Mouse (Mus musculus) adrenal gland, postnatal 25 days (tissue): ENCODE results near the gene Ankrd28. TPM values are rescaled to one million over a fixed set of nuclear protein-coding genes. Genes with fewer than 3 reads are reported as not detected.

Experiments used
- DNase-seq: peaks from one replicate; pipeline ENCODE4 v3.0.0; 2021; ENCODE audit warnings: mixed read lengths
- total RNA-seq: library from RNA; stranded (reverse); gene quantifications from 2 replicates; pipeline ENCODE4 v1.2.3, GENCODE M21; 2021

Gene Ankrd28
- total RNA-seq, 1 experiment from 2014 or later, result 25.6 TPM

DNA sequence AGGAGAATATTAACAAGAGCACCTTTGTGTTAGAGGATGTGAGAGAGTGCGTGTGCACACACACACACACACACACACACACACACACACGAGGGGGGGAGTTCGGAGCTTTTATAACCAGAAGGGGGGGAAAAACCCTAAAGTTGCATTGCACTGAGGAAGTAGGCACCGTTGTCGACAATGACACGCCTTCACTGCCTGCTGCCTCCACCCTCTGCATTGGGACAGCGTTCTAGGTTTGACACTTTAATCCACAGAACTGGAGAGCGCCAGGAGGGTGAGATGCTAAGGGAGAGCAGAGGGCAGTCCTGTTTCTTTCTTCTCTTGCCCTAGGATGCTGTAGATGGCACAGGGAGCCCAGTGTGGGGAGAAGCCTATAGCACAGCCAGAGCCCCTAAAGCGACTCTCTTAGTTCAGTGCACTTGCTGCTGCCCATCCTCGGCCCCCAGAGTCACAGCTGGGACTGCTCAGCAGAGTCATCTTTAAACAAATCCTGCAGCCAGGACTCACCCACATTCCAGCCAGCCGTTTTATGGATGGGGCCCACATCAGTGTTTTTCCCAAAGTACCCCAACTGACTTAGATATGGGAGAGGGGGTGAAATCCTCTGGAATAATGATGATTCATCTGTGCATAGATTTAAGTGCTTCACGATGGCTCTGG is 165.4 kb downstream of the Ankrd28 start:
- no peak for DNase-seq

DNA sequence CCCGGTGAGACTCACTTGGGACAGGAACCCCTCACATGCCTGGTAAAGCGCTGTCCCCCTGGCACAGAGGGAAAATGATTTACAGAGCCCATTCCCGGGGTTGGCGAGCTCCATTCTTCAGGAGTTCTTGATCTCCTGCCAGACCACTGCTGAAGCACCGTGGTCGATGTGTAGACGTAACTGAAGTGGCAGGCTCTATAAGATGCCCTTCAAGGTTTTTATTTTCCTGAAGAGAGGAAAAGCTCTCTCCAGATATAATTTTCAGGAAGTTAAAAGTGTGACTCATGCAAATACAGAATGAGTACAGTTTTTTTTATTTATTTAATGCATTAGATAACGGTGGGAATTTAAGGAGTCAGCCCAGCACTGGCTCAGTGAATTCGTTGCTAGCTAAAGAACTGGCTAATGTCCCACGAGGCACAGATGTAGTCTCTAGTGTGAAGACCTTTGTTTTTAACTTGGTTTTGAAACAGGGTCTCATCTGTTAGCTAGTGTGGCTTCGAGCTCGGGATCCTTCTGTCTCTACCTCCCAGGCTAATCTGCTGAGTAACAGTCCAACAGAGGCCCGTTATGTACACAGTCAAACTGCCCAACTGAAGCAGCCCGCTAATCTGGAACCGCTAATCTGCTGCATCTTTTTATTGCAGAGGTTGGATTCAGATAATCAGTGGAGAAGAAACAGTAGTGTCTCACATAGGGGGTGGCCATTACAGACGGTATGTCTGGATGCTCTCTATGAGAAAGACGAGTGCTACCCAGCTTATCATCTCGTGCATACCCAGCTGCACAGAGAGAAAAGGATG is 166.2 kb downstream of the Ankrd28 start:
- no peak for DNase-seq

DNA sequence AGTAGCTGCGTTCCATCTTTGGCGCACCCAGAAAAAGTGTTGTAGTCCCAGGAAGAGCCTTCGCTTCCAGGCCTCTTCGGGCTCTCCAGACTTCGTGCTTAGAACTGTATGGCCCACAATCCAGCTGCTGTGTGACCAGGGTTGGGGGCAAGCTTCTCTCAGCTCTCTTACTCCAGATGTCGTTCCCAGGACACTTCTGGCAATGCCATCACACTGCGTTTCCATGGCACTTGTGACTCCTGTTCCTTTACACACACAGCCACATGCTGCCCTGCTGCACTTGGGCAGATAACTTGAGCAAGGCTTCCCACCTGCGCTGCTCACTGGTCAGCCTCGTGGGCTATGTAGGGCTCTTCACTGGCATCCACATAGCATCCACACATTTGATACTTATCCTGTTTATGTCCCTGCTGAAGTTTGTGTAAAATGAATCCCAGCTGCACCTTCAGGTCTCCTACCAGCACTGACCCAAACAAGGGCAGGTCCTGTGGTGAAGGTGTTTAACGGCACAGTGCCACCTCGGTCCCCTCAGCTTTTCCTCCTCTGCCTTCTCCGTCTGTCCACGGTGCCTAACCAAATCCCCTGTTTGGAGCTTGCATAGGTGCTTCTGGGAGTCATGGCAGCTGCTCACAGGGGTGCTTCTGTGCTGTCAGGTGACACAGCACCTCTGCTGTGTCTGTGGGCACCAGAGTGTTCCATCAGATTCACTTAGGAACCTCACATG is 166.9 kb downstream of the Ankrd28 start:
- DNase-seq, result no peak

DNA sequence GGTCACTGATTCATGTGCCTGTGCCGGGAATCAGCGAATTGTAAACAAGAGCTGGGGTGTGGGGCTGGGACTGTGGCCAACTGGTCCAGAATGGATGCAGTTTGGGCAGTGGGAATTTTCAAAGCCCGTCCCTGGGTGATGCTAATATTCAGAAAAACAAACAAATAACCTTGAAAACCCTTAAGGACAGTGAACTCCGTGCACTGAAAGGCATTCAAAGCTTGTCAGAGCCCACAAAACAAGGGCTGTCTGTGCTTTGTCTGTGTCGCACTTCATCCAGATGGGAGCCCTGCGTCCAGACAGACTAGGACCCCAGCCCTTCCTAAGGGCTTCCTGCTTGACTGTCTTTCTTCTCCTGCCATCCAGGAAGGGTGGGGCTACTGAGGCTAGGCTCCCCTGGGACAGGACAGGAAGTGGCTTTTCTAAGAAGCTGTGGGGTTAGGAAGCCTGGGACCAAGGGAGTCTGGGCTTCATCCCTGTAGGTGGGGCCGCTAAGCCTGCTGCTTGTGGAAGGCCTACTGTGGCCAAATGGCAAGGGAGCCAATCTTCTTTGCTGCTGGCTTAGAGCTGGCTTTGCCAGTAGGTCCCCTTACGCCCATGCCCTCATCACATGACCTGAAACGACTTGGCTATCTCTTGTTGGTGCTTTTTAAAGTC is 167.8 kb downstream of the Ankrd28 start:
- peak; percentile 78 for DNase-seq

DNA sequence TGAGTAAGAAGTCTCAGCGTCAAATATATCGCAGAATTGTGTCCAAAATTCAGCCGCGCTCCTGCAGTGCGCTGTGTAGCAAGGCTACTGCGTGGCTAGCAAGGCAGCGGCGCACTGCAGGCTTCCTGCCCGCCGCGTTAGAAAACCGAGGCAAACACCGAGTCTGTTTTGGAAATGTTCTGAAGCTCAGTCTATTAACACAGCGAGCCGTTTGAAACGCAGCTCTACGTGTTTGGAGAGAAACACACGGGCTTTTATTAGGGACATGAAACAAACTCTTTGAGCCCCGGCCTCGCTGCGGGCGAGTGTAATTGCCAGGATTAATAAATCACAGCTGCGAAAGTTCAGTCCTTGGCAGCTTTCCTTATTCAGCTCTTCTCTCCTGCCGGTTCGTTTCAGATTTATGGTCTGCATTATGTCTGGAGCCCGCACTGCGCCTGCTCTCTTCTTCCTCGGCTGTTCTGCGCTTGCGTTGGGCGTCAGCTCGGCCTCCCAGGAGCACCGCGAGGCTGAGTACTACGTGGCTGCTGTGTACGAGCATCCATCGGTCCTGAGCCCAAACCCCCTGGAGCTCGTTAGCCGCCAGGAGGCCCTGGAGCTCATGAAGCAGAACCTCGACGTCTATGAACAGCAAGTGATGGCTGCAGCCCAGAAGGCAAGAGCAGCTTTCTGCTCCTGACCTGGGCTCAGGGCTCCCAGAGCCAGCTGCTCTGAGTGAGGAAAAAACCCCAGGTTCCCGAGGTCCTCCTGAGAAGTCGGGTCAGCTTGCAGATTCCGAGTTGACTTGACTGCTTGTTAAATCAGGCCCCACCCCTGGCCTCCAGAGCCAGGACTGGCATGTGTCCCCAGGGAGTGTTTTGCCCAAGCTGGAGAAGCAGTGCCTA is 168.5 kb downstream of the Ankrd28 start:
- peak; percentile 81 for DNase-seq

DNA sequence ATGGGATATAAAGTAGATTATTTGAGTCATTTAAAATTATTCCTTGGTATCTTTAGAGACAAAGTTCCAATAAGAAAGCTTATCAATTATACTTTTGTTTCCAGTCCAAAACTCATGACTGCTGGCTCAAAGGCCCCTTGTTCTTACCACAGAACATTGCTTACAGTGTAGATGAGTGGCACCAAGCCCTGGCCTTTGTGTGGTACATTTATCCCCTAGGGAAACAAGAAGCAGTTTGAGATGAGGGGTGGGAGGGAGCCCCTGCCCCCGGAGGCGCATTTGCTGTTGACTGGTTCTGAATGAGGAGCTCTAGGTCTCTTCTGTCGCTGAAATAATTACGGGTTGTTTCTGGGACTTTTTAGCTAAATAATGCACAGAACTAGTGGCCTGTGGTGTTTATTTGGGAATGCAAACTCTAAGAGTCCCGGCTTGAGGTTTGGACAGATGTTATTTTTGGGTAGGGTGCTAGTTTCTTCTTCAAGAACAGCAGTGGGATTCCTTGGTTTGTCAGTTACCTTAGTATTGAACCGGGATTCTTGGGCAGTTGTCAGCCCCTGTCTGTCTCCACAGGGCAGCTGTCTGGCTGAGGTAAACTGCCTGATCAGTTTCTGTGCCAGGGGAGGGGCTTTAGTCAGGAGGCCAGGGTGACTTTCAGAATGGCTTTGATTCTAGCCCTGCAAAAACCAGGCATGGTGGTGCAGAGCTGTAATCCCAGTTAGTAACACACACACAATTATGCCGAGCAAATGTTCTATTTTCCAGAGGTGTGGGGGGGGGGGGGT is 169.9 kb downstream of the Ankrd28 start:
- no peak for DNase-seq

DNA sequence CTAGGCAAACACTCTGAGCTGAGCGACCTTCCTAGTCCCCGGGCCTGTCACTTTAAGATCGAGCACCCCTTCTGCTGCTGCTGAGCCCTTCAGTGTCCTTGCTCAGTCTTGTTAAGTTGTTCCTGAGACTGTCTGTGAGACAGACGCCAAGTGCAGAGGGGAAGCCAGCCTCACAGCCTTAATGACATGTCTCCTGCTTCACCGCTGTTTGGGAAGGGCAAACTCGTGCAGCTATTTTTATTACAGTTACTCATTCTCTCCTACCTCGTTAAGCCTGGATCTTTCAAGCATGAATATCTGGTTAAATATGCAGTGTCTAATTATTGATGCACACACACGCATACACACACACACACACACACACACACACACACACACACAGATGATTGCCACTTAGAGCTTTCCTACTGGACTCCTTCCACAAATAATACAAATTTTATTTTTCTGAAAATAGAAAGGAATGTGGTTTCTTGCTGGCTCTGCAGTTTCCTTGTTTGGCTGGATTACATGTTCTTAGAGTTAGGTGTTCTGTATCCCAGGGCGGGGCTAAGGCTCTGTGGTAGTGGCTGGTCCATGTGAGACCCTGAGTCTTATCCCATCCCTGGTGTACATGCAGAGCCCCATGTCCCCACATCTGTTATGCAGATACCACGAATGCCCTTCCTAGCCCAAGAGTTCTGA is 170.8 kb downstream of the Ankrd28 start:
- peak; percentile 38 for DNase-seq

DNA sequence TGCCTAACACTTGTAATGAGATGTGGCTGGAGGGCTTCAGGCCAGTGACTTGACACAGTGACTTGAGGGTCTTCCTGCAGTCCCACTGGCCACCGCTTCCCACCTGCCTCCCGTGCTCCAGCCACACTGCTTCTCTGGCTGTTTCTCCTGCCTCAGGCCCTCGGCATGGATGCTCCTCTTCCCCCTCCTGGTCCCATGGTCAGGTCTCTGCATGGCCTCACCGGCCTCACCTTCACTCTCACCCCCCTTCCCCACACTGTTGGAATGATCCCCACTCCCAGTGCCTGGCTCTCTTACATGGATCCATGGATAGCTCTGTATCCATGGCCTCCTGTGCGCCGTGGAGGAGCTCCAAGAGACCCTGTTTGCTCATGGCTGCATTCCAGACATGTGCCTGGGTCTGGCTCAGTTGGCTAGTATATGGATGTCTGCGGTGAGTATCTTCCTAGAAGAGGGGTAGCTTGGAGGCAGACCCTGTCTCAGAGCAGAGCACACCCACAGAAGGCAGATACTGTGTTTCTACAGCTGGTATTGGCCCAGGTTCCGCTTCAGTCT is 172.2 kb downstream of the Ankrd28 start:
- DNase-seq, result no peak

DNA sequence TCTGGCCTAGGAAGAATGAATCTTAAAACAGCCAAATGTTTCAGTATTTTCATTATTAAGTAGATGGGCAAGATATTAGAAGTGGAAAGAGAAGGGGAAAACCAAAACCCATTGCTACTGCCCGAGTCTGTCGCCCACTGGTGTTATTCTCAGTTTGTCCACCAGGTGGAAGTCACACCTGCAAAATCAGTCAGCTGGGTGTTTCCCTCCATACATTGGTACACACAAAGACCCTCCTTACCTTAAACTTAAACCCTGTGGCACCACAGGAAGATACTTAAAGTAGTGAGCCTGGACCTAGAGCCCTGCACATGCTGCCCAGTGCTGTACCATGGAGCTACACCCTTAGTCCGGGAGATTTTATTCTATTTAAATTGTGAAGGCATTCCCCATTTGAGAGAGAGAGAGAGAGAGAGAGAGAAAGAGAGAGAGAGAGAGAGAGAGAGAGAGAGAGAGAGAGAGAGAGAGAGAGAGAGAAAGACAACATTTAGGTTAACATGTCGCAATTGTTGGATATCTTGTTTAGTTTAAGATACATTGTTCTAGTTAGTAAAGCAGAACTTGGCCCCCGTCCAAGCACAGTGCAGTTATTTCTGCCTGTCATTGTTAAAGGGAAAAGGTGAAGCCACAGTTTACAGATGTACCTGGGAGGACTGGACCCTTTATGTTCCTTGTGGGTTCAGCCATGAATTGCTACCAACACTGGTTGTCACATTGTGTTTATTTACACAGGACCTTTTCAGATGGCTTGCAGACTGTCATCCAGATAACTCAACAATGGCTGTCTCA is 173.4 kb downstream of the Ankrd28 start:
- DNase-seq, result peak; percentile 60

DNA sequence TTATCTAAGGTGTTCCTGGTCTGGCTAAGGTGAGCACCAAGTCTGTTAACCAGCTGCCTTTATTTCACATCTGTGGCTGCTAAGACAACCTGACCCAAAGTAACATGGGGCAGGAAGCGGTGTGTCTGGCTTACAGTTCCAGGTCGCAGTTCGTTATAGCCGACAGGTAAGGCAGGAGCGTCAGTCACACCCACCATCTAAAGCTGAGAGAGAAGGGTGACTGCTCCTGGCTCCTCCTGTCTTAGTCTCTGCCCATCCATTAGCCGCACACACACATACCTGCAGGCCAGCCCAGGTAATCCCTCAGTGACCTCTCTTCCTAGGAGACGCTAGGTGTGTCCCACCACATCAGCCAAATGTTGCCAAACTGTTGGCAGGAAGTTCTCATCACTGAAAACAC is 174.1 kb downstream of the Ankrd28 start:
- DNase-seq, result no peak

DNA sequence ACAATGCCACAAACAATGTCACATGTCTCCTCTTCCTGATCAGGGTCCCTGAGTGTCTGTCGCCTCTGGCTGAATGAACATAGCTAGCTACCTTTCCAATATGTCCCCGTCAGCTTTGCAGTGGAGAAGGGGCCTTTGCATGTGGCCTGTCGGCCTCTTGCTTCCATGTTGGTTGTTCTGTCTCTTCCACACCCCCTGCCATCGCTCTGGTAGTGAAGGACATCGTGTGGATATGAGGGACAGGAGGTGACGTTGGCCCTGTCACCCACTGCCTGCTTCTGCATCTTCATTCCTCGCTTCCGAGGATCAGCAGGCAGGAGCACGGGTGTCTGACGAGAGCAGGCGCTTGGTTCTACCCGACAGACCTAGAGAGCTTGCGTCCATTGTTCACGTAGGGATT is 175.0 kb downstream of the Ankrd28 start:
- DNase-seq, result no peak

DNA sequence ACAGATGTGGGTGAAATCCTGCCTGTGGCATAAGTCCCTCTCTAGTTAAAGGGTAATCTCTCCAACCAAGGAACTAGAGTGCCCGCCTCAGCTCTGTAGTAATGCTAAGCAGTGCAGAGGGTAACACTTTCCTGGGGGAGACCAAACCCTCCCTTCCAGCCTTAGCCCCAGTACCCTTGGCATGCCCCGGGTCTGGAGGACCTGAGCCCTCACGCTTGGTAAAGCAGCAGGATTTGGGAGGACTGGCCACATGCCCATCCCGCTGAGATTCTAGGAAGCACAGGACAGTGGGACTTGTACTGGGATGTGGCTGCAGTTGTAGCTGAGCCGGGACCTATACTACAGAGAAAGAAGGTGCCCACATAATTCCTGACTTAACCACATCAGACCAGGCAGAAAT is 175.6 kb downstream of the Ankrd28 start:
- no peak for DNase-seq

DNA sequence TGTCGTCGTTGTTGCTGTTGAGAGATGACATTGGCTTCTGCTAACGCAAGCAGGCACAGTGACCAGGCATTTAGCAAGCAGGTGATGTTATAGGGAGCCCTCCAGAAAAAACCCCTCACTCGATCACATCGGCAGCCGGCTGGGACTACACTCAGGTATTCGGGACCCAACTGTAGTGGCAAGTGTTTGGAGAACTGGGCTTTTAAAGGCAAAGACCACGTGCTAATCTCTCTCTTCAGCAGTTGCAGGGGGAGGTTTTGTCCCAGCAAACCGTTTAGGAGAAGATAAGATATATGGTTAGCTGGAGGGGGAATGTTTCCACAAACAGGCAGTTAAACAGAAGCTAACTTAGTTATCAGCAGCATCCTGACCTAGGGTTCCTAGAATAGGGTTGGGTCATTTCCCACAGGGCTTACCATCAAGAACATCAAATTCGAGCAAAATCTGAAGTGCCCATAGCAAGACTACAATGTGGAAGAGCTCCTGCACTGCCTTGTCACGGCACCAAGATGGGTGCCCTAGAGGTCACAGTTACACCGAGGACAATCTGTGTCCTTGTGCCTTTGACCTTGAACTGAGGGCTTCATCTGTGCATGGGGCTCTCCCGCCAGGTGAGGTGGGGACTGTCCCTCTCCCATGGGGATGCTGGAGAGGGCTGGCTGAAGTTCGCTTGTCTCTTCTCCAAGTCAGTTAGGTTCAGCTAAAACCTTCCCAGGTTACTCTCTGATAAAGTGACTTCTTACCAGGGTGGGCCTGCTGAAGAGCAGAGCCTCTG is 177.2 kb downstream of the Ankrd28 start:
- no peak for DNase-seq

DNA sequence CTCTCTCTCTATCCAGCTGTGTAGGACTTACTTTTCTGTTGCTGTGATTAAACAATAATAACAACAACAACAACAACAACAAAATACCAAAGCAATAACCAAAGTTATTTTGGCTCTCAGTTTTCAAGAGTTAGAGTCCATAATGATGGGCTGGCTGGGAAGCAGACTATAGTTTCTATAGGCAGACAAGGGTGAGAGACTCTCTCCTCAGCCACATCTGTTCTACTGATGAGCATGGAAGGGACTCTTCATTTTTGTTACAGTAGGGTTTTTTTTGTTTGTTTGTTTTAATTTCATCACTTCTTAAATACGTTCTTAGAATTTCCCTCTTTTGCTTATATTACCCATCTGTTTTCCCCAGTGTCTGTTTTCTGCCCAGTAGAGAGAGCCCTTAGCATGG is 177.8 kb downstream of the Ankrd28 start:
- no peak for DNase-seq

DNA sequence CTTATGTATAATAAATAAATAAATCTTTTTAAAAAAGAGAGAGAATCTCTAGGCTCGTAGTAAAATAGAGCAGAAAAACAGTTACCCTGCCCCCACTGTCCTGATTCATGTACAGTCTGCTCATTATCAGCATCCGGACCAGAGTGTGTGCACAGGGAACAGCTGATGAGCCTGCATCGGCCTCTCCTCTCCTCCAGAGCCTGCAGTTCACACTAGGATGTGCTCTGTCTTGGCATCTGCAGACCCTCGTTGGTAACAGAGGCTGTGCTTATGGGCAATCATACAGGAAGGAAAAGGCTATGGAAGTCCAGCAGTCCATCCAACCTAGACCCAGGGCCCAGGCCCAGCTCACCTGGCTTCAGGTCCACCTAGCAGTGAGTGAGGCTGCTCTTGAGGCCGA is 178.3 kb downstream of the Ankrd28 start:
- no peak for DNase-seq

DNA sequence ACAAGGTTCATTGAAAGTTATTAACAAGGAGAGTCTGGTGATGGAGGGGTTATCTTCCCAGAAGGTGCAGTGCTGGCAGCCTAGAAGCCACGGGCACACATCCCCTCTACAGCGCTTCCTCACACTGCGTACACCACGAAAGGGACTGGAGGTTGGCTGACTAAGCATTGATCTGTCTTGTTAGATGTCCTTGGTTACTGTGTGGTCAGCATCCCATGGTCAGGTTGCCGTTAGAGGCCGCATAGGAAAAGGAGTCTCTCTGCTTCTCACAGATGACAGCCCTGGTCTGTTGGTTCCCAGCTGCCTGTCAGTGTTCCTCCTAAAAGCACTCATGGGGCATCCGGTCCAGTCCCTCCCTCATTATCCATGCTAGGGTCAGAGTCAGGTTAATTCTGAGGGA is 179.2 kb downstream of the Ankrd28 start:
- no peak for DNase-seq

DNA sequence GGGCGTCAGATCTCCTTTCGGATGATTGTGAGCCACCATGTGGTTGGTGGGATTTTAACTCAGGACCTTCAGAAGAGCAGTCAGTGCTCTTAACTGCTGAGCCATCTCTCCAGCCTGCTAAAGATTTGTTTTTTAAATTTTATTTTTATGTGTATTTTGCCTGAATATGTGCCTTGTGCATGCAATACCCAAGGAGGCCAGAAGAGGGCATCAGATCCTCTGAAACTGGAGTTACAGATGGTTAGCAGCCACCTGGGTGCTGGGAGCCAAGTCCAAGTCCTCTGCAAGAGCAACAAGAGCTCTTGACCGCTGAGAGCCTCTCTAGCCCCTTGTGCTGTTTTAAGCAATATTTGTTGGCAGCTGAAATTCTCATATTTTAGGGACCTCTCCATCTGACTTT is 180.1 kb downstream of the Ankrd28 start:
- DNase-seq, result no peak
